Mouse (Mus musculus): ENCODE data around the gene Stk10.
A peak's percentile ranks its signal among the peaks of the same experiment; 100 is the strongest.
"Not testable (repeated sequence)": the region's sequence is repeated elsewhere in the genome, so short reads cannot be mapped to it uniquely, and the experiment has no call there.

Gene Stk10

GRCm38 (mm10) chr11:32532765-32533481 is at the start of gene Stk10:
Stk10 (plus strand) TSS chr11:32533305.
- DNase-seq (ENCODE audit: low read depth, low spot score): peak; percentile 91

GRCm38 (mm10) chr11:32485290-32485689 is 47.8 kb upstream of the Stk10 start:
- DNase-seq (ENCODE audit: low read depth, low spot score): peak; percentile 12

GRCm38 (mm10) chr11:32486621-32487020 is 46.5 kb upstream of the Stk10 start:
- no peak for DNase-seq (ENCODE audit: low read depth, low spot score)

- DNase-seq (ENCODE audit: low read depth, low spot score): peak; percentile 42
These were observed 45.6 kb upstream of the Stk10 start for GRCm38 (mm10) chr11:32487501-32487900.

- no peak for DNase-seq (ENCODE audit: low read depth, low spot score)
These were observed 44.8 kb upstream of the Stk10 start for GRCm38 (mm10) chr11:32488344-32488743.

- DNase-seq (ENCODE audit: low read depth, low spot score): no peak
These were observed 44.1 kb upstream of the Stk10 start for GRCm38 (mm10) chr11:32488808-32489670.

- no peak for DNase-seq (ENCODE audit: low read depth, low spot score)
These were observed 42.0 kb upstream of the Stk10 start for GRCm38 (mm10) chr11:32491079-32491478.

- no peak for DNase-seq (ENCODE audit: low read depth, low spot score)
These were observed 39.8 kb upstream of the Stk10 start for GRCm38 (mm10) chr11:32493312-32493711.

- no peak for DNase-seq (ENCODE audit: low read depth, low spot score)
These were observed 37.8 kb upstream of the Stk10 start for GRCm38 (mm10) chr11:32495283-32495682.

- DNase-seq (ENCODE audit: low read depth, low spot score): no peak
These were observed 34.2 kb upstream of the Stk10 start for GRCm38 (mm10) chr11:32498757-32499535.

GRCm38 (mm10) chr11:32499931-32500330 is 33.2 kb upstream of the Stk10 start:
- DNase-seq (ENCODE audit: low read depth, low spot score): no peak

GRCm38 (mm10) chr11:32503711-32504110 is 29.4 kb upstream of the Stk10 start:
- DNase-seq (ENCODE audit: low read depth, low spot score): no peak

- no peak for DNase-seq (ENCODE audit: low read depth, low spot score)
These were observed 27.9 kb upstream of the Stk10 start for GRCm38 (mm10) chr11:32505091-32505739.

- DNase-seq (ENCODE audit: low read depth, low spot score): peak; percentile 43
These were observed 22.2 kb upstream of the Stk10 start for GRCm38 (mm10) chr11:32510930-32511329.

- DNase-seq (ENCODE audit: low read depth, low spot score): not testable (repeated sequence)
These were observed 18.3 kb upstream of the Stk10 start for GRCm38 (mm10) chr11:32514853-32515252.

- DNase-seq (ENCODE audit: low read depth, low spot score): peak; percentile 45
These were observed 17.0 kb upstream of the Stk10 start for GRCm38 (mm10) chr11:32516091-32516490.

GRCm38 (mm10) chr11:32516916-32517712 is 16.0 kb upstream of the Stk10 start:
- DNase-seq (ENCODE audit: low read depth, low spot score): no peak

- no peak for DNase-seq (ENCODE audit: low read depth, low spot score)
These were observed 14.3 kb upstream of the Stk10 start for GRCm38 (mm10) chr11:32518770-32519169.

GRCm38 (mm10) chr11:32519354-32519753 is 13.8 kb upstream of the Stk10 start:
- DNase-seq (ENCODE audit: low read depth, low spot score): no peak

GRCm38 (mm10) chr11:32521246-32521645 is 11.9 kb upstream of the Stk10 start:
- no peak for DNase-seq (ENCODE audit: low read depth, low spot score)
